Comparison of ENCODE assay signal across 8 mouse cellular contexts in the genomic region with DNA sequence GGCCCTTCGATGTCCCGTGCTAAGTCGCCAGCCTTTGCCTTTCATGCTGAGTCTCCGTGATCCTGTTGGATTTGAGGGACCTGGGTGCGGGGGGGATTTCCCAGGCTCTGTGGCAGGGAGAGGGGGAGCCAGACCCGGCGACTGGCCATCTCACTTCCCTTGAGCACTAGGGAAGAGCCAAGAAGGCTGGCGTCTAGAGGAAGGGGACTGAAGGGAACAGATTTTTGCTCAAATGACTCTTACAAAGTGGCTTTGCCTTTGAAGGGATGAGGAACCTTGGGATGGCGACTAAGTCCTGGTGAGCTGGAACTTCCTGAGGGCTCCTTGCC. TPM values are rescaled to one million over a fixed set of nuclear protein-coding genes. Genes with fewer than 3 reads are reported as not detected.
DNase-seq lines count a peak whose midpoint lies in the region; ATAC-seq lines count a peak whose summit lies in the region.

No protein-coding gene starts in this region.

- 16% methylated on average over 9 of the region's 9 CpGs for WGBS in heart, embryonic 12.5 days
- 29% methylated on average over 9 of the region's 9 CpGs for WGBS in hindbrain, embryonic 12.5 days
- WGBS in midbrain, embryonic 12.5 days, result 28% methylated on average over 9 of the region's 9 CpGs

- peak overlapping the region; percentile 76 for H3K9ac ChIP-seq in heart, embryonic 12.5 days
- 0 out of 2 replicates have a peak overlapping the region, but pooled peaks have one; percentile 38 for H3K9ac ChIP-seq in hindbrain, embryonic 12.5 days
- H3K9ac ChIP-seq in midbrain, embryonic 12.5 days (replicated peaks), result peak overlapping the region; percentile 37; the same call in 1 of the 2 replicates

- no peak for DNase-seq in heart, postnatal 25 days (ENCODE audit: low spot score)
- no peak for DNase-seq in MN1 (ENCODE audit: low spot score)
- DNase-seq in layer of hippocampus, adult 18-20 months (ENCODE audit: low spot score in 2 of 2), result no peak

- H3K4me3 ChIP-seq in heart, embryonic 12.5 days, result peak overlapping the region; percentile 71
- H3K4me3 ChIP-seq in brown adipose tissue, adult 24 weeks (ENCODE audit: insufficient read depth, low read depth, low read length), result peak overlapping the region; percentile 63
- peak overlapping the region; percentile 45 for H3K4me3 ChIP-seq in hindbrain, embryonic 12.5 days
- H3K4me3 ChIP-seq in midbrain, embryonic 12.5 days, result peak overlapping the region; percentile 48

- H3K4me2 ChIP-seq in heart, embryonic 12.5 days, result peak overlapping the region; percentile 72
- peak overlapping the region; percentile 72 for H3K4me2 ChIP-seq in hindbrain, embryonic 12.5 days (replicated peaks)
- H3K4me2 ChIP-seq in midbrain, embryonic 12.5 days (replicated peaks), result peak overlapping the region; percentile 71

- no peaks in the 10 kb centered on the region for H3K27me3 ChIP-seq in heart, embryonic 12.5 days (replicated peaks)
- H3K27me3 ChIP-seq in hindbrain, embryonic 12.5 days, result no peaks in the 10 kb centered on the region; the same call in 1 of the 2 replicates
- peaks cover 4% of the 10 kb centered on the region; the same call in 1 of the 2 replicates for H3K27me3 ChIP-seq in midbrain, embryonic 12.5 days

- peak; percentile 39 for ATAC-seq in heart, embryonic 12.5 days (ENCODE audit: insufficient number of reproducible peaks, low FRiP score)
- no peak for ATAC-seq in hindbrain, embryonic 12.5 days (ENCODE audit: low FRiP score)
- ATAC-seq in midbrain, embryonic 12.5 days (ENCODE audit: low FRiP score, low read depth), result no peak; the same call in 1 of the 2 replicates
- ATAC-seq in erythroblast, adult 5-6 weeks (replicated peaks; ENCODE audit: low FRiP score, poor library complexity, severe bottlenecking), result no peak

- H3K9me3 ChIP-seq in heart, embryonic 12.5 days (replicated peaks), result no peaks in the 10 kb centered on the region
- no peaks in the 10 kb centered on the region for H3K9me3 ChIP-seq in hindbrain, embryonic 12.5 days (replicated peaks)
- H3K9me3 ChIP-seq in midbrain, embryonic 12.5 days, result no peaks in the 10 kb centered on the region

- no peak overlapping the region for H3K27ac ChIP-seq in heart, embryonic 12.5 days (ENCODE audit: poor library complexity, severe bottlenecking)
- H3K27ac ChIP-seq in brown adipose tissue, adult 24 weeks (replicated peaks; ENCODE audit: low read depth, low read length), result no peak overlapping the region
- no peak overlapping the region for H3K27ac ChIP-seq in hindbrain, embryonic 12.5 days
- H3K27ac ChIP-seq in midbrain, embryonic 12.5 days (replicated peaks), result no peak overlapping the region

- H3K36me3 ChIP-seq in heart, embryonic 12.5 days, result no peaks in the 10 kb centered on the region
- no peaks in the 10 kb centered on the region for H3K36me3 ChIP-seq in hindbrain, embryonic 12.5 days
- no peaks in the 10 kb centered on the region for H3K36me3 ChIP-seq in midbrain, embryonic 12.5 days

- intact Hi-C loops in heart, postnatal 25 days (cut with DNase I), result loop anchor here (5.0 kb wide), 1 partner anchor 70 kb away; no protein-coding TSS in a partner anchor

- no peaks in the 10 kb centered on the region for H3K4me1 ChIP-seq in heart, embryonic 12.5 days (replicated peaks)
- no peaks in the 10 kb centered on the region for H3K4me1 ChIP-seq in brown adipose tissue, adult 24 weeks (ENCODE audit: control insufficient read depth, insufficient read depth, insufficient read length, low read length)
- no peaks in the 10 kb centered on the region for H3K4me1 ChIP-seq in hindbrain, embryonic 12.5 days
- H3K4me1 ChIP-seq in midbrain, embryonic 12.5 days, result no peaks in the 10 kb centered on the region

RNA-seq across cellular contexts. Expression of gene Il13ra1, which starts 0.5 kb away (rescaled TPM):
- polyA plus RNA-seq in heart, embryonic 12.5 days (2016; fragmentation: Nextera tagmentation; extraction: Ambion mirVana), result 23.9 and 24.2 TPM in 2 replicates
- 10 to 100 TPM; 32.1 to 37.8 TPM for total RNA-seq in heart, postnatal 25 days (2021)
- 1.0 and 2.6 TPM in 2 replicates for polyA plus RNA-seq in brown adipose tissue, adult 24 weeks (2012; ENCODE audit: insufficient read depth, insufficient read length, missing spikeins)
- 5.4 and 5.5 TPM in 2 replicates for polyA plus RNA-seq in hindbrain, embryonic 12.5 days (2016; fragmentation: Nextera tagmentation; extraction: Ambion mirVana)
- 3.9 and 6.1 TPM in 2 replicates for polyA plus RNA-seq in midbrain, embryonic 12.5 days (2016; fragmentation: Nextera tagmentation; extraction: Ambion mirVana)
- total RNA-seq in erythroblast, adult 5-6 weeks (2015; ENCODE audit: low replicate concordance), result 0.19 and 4.8 TPM in 2 replicates
- 2.8 and 4.4 TPM in 2 replicates for total RNA-seq in erythroblast, adult 5-6 weeks (2017; ENCODE audit: low replicate concordance)
- 1 to 10 TPM; 3.2 to 4.7 TPM for total RNA-seq in layer of hippocampus, adult 18-20 months (2021)
